Mouse (Mus musculus) right cerebral cortex, postnatal 36 days (tissue): ENCODE measurements around the gene Btnl9.
"Not testable (repeated sequence)": the region's sequence is repeated elsewhere in the genome, so short reads cannot be mapped to it uniquely, and the experiment has no call there.

Source experiments
- DNase-seq, 2 experiments: peaks; one replicate each; pipeline ENCODE4 v3.0.0; 2022; ENCODE audit warnings: low spot score in 2 of 2, mixed read lengths in 1 of 2

Btnl9 gene

GRCm38 (mm10) chr11:49186955-49187488 lies at the start of gene Btnl9:
Gene Btnl9, minus strand, starts transcription at chr11:49187159.
- no peak for DNase-seq

- no peak for DNase-seq
Measured at GRCm38 (mm10) chr11:49235459-49236207, 48.7 kb upstream of the Btnl9 start.

GRCm38 (mm10) chr11:49232781-49233180 lies 45.8 kb upstream of the Btnl9 start:
- DNase-seq, result peak in 1 of 2 experiments; percentile 38

- no peak for DNase-seq
Measured at GRCm38 (mm10) chr11:49224455-49224854, 37.5 kb upstream of the Btnl9 start.

GRCm38 (mm10) chr11:49219271-49219670 lies 32.3 kb upstream of the Btnl9 start:
- DNase-seq, result no peak

GRCm38 (mm10) chr11:49213505-49213904 lies 26.5 kb upstream of the Btnl9 start:
- DNase-seq, result no peak

- DNase-seq, result no peak
Measured at GRCm38 (mm10) chr11:49212577-49212976, 25.6 kb upstream of the Btnl9 start.

- no peak for DNase-seq
Measured at GRCm38 (mm10) chr11:49207495-49207894, 20.5 kb upstream of the Btnl9 start.

GRCm38 (mm10) chr11:49205080-49205590 lies 18.2 kb upstream of the Btnl9 start:
- DNase-seq, result no peak

- peak in 1 of 2 experiments; percentile 8 for DNase-seq
Measured at GRCm38 (mm10) chr11:49203771-49204497, 17.0 kb upstream of the Btnl9 start.

- DNase-seq, result peak; percentile 92
Measured at GRCm38 (mm10) chr11:49203129-49203768, 16.3 kb upstream of the Btnl9 start, which contains the start of gene Zfp62. Gene Zfp62, plus strand, starts transcription at chr11:49203292.

GRCm38 (mm10) chr11:49202523-49203061 lies 15.6 kb upstream of the Btnl9 start:
- no peak for DNase-seq

GRCm38 (mm10) chr11:49202071-49202470 lies 15.1 kb upstream of the Btnl9 start:
- DNase-seq, result no peak

GRCm38 (mm10) chr11:49201142-49201541 lies 14.2 kb upstream of the Btnl9 start:
- DNase-seq, result no peak

GRCm38 (mm10) chr11:49200666-49201065 lies 13.7 kb upstream of the Btnl9 start:
- DNase-seq, result no peak

GRCm38 (mm10) chr11:49195819-49196322 lies 8.9 kb upstream of the Btnl9 start:
- DNase-seq, result no peak

GRCm38 (mm10) chr11:49194771-49195170 lies 7.8 kb upstream of the Btnl9 start:
- not testable (repeated sequence) for DNase-seq

- DNase-seq, result no peak
Measured at GRCm38 (mm10) chr11:49191083-49191482, 4.1 kb upstream of the Btnl9 start.

GRCm38 (mm10) chr11:49189737-49190136 lies 2.8 kb upstream of the Btnl9 start:
- DNase-seq, result peak; percentile 37 to 46

GRCm38 (mm10) chr11:49187701-49188100 lies 742 bp upstream of the Btnl9 start:
- DNase-seq, result no peak

- no peak for DNase-seq
Measured at GRCm38 (mm10) chr11:49186452-49186851, 507 bp downstream of the Btnl9 start.
